Mouse (Mus musculus): Measurements from ENCODE around the gene Nup214. TPM values are rescaled to one million over a fixed set of nuclear protein-coding genes. Genes with fewer than 3 reads are reported as not detected.
A peak's percentile ranks its signal among the peaks of the same experiment; 100 is the strongest.

Nup214 gene
- polyA plus RNA-seq, 2 experiments from 2014 or later = 78.0 to 79.8 TPM

GRCm38 (mm10) chr2:32046009-32046408 lies 71.8 kb downstream of the Nup214 start:
- no peak for ATAC-seq

GRCm38 (mm10) chr2:32047323-32047722 lies 73.1 kb downstream of the Nup214 start:
- no peak for ATAC-seq

DNA sequence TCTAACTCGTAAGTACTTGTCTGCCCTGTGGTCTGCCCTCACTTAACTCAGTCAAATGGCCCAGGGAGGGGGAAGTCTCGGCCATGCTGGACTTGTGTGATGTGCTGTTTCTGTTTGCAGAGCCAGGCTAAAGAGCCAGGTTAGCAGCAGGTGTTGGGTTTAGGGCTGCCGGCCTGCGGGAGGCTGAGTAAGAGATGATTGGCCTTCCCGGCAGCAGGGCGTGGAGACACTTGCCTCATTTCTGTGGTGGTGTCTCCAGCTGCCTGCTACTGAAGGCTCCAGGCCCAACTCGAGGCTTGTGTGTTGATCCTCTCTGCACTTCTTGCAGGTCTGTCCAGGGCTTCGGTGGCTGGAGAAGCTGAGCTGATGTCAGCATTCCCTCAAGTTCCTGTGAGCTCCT lies 77.6 kb downstream of the Nup214 start:
- no peak for ATAC-seq

DNA sequence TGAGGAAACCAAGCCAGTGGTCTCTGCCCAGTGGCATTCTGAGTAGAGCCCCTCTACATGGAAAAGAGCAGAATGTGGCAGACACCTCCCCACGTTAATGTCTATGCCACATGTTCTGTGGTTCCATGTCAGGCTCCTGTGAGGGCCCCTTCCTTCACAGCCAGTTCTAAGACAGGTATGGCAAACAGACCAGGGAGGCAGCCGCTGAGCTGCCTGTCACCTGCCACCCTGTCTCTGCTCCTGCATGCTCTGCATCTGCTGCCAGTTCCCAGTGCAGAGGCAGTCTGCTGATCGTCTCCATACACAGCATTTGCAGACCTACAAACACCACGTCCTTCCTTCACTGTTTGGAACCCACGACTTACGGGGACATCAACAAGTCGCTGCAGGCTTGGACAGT lies 78.2 kb downstream of the Nup214 start:
- no peak for ATAC-seq

DNA sequence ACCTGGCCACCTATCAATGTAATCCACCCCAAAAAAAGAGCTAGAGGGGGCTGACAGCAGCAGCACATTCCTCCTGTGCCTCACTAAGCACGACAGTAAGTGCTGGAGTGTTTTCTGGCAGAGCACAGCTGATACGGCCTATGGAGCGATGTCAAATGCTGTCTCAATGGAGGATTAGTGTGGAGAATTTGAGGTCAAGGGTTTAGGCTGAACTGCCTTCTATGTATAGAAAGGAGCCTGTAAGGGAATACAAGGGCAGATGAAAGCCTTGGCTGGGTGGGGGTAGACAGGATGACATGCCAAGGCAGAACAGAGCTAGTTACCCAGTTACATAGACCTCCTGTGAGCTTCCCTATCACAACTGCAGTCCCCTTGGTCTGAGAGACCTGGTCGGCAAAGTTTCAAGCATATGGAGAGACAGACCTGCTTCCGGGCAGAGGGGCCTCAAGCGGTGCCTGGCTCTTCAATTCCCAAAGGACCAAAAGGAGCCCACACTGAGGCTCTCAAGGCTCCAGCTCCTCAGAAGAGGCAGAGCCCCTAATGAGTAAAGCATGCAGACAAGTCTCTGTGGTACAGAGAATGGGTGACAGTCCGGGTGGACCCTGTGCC lies 81.2 kb downstream of the Nup214 start:
- ATAC-seq = no peak

DNA sequence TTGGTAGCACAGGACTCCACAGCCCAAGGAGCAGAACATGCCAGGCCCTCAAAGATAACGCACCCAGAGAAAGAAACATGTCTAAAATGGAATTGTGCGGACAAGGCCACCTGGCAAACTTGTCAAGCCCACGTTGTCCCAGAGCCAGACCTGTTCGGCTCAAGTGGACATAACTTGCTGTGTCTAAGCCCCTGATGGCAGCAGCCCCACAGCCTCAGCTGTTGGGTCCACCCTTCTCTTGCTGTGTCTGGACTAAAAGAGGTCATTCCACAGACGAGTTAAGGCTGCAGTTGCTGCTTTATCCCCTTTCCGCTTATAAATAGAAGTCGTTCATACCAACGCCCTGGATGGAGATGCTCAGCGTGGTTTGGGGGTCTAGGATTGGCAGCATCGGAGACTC lies 82.3 kb downstream of the Nup214 start:
- ATAC-seq = no peak

DNA sequence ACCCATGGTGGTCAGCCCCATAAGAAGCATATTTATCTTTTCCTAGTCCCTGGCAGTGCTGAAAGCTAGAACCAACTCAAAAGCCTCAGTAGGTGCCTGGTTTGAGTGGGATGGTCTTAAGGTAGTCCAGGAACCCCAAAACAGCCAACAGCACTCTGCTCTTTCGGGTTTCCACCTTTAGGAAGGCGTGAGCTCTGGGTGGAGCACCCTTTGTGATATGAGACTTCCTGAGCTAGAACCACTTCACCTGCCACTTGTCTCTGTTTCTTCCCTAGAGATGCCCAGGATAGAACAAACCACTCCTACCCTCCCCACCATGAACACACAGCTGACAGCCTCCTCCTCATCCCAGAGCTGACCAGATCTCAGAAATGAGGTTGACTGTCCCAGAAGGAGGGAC lies 83.1 kb downstream of the Nup214 start:
- peak; percentile 53 for ATAC-seq

- ATAC-seq = no peak
Measured at GRCm38 (mm10) chr2:32057794-32058193, 83.6 kb downstream of the Nup214 start.

- ATAC-seq = no peak
Measured at GRCm38 (mm10) chr2:32058241-32058640, 84.0 kb downstream of the Nup214 start.

GRCm38 (mm10) chr2:32058716-32059115 lies 84.5 kb downstream of the Nup214 start:
- ATAC-seq = no peak

DNA sequence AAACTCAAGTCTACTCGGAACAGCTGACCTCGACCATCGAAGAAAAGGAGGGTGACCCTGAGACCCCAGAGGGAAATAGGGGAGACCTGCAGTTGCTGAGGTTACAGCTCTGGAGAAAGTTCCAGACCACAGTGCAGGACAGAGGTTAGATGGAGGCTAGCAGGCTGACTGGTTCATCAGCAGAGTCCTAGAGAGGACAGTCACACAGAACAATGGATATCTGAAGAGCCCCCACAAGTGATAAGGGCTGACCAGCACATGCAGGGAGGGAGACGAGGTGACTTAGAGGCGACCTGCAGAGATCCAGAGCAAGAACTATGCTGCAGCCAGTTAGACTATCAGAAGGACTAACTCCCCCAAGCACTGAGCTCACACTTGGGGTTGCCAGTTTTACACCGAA lies 85.4 kb downstream of the Nup214 start:
- no peak for ATAC-seq

DNA sequence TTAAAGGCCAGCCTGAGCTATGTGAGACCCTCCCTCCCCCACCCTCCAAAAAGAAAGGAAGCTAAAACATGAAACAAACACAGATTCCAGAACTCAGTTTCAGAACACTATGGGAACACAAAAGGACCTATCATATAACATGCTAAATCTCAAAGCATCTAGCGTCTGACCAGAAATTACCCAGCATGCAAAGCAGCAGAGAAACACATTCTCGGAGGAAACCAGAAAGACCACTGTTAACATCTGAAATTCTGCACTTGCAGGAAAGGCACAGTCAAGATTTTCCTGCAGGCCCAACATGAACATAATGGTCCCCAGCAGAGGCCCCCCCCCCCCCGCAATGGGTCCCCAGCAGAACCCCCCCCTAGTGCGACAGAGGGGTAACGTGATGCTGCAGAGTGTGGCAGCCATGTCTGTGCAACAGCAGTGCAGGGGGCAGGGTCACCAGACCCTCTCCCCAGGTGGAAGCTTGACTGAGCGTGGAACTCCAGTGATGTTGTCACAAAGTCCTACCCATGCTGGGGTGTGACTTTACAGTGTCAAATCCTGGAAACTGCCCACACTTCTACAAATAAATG lies 86.1 kb downstream of the Nup214 start:
- no peak for ATAC-seq

- ATAC-seq = no peak
Measured at GRCm38 (mm10) chr2:32061189-32061588, 87.0 kb downstream of the Nup214 start.

GRCm38 (mm10) chr2:32061722-32062505 lies 87.7 kb downstream of the Nup214 start:
- ATAC-seq = peak; percentile 8

- peak; percentile 70 for ATAC-seq
Measured at GRCm38 (mm10) chr2:32062626-32063410, 88.6 kb downstream of the Nup214 start.

GRCm38 (mm10) chr2:32063451-32064151 lies 89.4 kb downstream of the Nup214 start:
- no peak for ATAC-seq

DNA sequence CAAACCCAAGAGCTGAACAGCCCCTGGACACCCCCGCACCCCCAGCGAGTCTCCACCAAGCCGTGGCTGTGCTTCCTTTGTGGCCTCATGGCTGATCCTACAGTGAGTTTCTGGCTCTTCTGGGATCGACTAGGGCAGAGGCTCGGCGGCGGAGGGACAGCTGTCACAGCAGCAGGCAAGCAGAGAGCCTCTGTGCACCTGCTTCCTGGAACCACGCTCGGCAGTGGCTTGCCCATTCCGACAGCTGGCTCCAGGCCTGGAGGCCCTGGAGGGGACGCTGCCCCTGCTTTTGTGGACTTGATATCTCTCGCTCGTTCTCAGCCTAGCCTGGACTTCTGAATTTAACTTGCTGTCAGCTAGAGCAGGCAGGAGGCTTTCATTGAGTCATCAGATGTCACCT lies 90.7 kb downstream of the Nup214 start:
- ATAC-seq = no peak

GRCm38 (mm10) chr2:32065371-32065791 lies 91.1 kb downstream of the Nup214 start:
- ATAC-seq = peak; percentile 51

GRCm38 (mm10) chr2:32066005-32066404 lies 91.8 kb downstream of the Nup214 start:
- no peak for ATAC-seq

GRCm38 (mm10) chr2:32068811-32069607 lies 94.8 kb downstream of the Nup214 start:
- ATAC-seq = no peak

DNA sequence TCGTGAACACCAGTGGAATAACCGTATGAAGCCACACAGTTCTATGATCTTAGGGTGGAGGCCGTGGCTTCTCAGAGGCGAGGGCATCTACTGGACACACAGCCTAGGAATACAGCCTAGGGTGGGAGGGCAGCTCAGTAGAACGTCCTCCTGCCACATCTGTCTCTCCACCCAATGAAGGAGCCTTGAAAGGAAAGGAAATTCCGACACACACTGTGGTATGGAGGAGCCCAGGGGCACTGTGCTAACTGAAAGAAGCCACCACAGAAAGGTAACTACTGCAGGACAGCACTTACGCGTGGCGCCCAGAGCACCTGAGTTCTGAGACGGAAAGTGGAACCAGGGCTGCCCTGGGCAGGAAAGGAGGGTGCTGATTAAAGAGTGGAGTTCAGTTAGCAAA lies 96.5 kb downstream of the Nup214 start:
- no peak for ATAC-seq

DNA sequence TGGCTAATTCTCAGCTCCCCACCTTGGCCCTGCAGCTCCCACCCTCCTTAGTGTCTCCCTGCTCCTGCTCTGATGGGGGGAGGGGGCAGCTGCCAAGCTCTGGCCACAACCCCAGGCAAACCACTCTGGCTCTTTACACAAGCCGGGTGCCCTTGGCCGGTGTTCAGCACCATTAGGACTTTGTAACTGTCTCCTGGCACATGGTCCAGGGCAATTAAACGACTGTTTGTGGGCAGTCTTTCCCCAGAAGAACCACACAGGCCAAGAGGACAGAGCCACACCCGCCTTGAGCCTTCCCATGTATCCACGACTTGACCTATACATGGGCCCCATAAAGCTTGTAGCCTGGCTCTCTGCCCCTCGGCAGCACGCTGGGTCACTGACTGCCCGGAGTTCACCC lies 100.2 kb downstream of the Nup214 start:
- no peak for ATAC-seq
